Mouse (Mus musculus) testis, adult 10 weeks (tissue): ENCODE results near the gene Slc30a6. TPM values are rescaled to one million over a fixed set of nuclear protein-coding genes. Genes with fewer than 3 reads are reported as not detected.

Experiments
- polyA plus RNA-seq: library from polyadenylated mRNA; stranded (reverse); fragments of 350-450 nt; fragmentation: Illumina TruSeq; extraction: RNeasy Lipid Tissue Mini Kit (QIAGEN cat#74804); gene quantifications from one replicate; pipeline ENCODE4 v1.2.3, GENCODE M21; 2014; ENCODE audit warnings: low read depth, low replicate concordance

The Slc30a6 gene
- 10.7 TPM for polyA plus RNA-seq

GRCm38 (mm10) chr17:74395383-74396065 is at the start of gene Slc30a6:
Gene Slc30a6 (plus strand): TSS chr17:74395608.

DNA sequence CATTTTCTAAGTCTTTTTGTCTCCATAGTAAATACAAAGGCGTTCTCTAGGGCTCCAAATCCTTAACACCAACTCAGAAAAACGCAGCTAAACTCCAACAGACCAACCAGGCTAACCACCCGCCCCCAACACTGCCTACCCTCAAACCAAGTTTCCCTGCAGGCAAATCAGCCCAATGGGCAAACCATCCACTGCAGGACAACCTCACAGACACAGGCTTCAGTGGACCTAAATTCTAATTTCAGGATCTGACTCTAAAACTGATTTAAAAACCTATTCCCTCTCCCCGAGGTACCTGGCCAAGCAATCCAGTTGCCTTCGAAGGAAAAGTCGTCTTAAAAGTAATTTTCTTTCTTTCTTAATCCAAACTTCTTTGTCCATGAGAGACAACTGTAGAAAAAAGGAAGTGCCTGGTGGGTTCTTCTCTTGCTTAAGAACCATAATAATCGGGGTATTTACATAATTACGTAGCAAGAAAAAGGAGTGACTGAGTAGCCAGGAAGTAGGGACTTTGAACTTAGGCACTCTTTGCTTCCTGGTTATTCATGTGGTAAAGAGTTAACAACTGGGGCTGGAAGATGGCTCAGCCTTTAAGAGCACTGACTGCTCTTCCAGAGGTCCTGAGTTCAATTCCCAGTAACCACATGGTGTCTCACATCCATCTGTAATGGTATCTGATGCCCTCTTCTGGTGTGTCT is 63.5 kb downstream of the Slc30a6 start, which contains the start of gene Nlrc4:
TSS of gene Nlrc4 (minus strand) at position 432 of the 698 bp plus-strand sequence.

Other genes with a start within 250 kb of the Slc30a6 start
- gene Memo1, start 100.1 kb upstream of the Slc30a6 start, polyA plus RNA-seq = 251 TPM
- 376 TPM for gene Dpy30, start 71.7 kb upstream of the Slc30a6 start, polyA plus RNA-seq
- gene Spast, start 56.6 kb upstream of the Slc30a6 start, polyA plus RNA-seq = 98.1 TPM
- 2.6 TPM for gene Nlrc4, start 63.5 kb downstream of the Slc30a6 start, polyA plus RNA-seq
- 132 TPM for gene Yipf4, start 93.9 kb downstream of the Slc30a6 start, polyA plus RNA-seq
- gene Birc6, start 132.7 kb downstream of the Slc30a6 start, polyA plus RNA-seq = 44.1 TPM